Mouse (Mus musculus): ENCODE data around the gene Numbl.

DNA sequence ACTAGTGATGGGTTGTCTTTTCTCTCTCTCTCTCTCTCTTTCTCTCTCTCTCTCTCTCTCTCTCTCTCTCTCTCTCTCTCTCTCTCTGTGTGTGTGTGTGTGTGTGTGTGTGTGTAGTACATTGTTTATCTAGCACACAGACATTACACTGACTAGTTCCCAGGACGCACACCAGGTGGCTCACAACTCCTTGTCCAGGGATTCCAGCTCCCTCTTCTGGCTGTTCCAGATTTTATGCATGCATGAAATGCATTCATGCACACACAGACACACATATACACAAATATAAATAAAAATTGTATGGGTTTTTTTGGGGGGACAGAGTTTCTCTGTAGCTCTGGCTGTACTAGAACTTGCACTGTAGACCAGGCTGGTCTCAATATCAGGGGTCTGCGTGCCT is 20.7 kb upstream of the Numbl start:
- TF ChIP-seq REST (IDR thresholded peaks at IDR 0.05; ENCODE audit: insufficient read depth, insufficient read length): no peak
- no peak for TF ChIP-seq POLR2AphosphoS2 (IDR thresholded peaks at IDR 0.05; ENCODE audit: insufficient read length, low read depth)
- no peak for TF ChIP-seq POLR2A (IDR thresholded peaks at IDR 0.05; ENCODE audit: insufficient read length, low read depth)
- no peak for TF ChIP-seq USF1 (IDR thresholded peaks at IDR 0.05; ENCODE audit: low read depth)
